Mouse (Mus musculus) megakaryocyte-erythroid progenitor cell, adult 5-6 weeks (primary cell): ENCODE measurements around the gene Psmd9. TPM values are rescaled to one million over a fixed set of nuclear protein-coding genes. Genes with fewer than 3 reads are reported as not detected.
A peak's percentile ranks its signal among the peaks of the same experiment; 100 is the strongest.

Experiments
- ATAC-seq: replicated peaks from 2 replicates; pipeline ENCODE4 v1.8.0; 2016; ENCODE audit warnings: mild to moderate bottlenecking, inconsistent platforms; ENCODE audit not compliant: severe bottlenecking, poor library complexity, low FRiP score, low TSS enrichment
- total RNA-seq, 2 experiments: library from RNA; stranded (forward) in 1 of 2; stranded (reverse) in 1 of 2; fragments of 200-1000, 215-1000 nt in 1 of 2; fragments of >200 nt in 1 of 2; fragmentation: Nextera tagmentation in 1 of 2; gene quantifications; 2 replicates each; pipeline ENCODE4 v1.2.3; 2014 to 2017

The Psmd9 gene
- total RNA-seq, 2 experiments from 2014 or later, result 36.0 to 96.1 TPM

DNA sequence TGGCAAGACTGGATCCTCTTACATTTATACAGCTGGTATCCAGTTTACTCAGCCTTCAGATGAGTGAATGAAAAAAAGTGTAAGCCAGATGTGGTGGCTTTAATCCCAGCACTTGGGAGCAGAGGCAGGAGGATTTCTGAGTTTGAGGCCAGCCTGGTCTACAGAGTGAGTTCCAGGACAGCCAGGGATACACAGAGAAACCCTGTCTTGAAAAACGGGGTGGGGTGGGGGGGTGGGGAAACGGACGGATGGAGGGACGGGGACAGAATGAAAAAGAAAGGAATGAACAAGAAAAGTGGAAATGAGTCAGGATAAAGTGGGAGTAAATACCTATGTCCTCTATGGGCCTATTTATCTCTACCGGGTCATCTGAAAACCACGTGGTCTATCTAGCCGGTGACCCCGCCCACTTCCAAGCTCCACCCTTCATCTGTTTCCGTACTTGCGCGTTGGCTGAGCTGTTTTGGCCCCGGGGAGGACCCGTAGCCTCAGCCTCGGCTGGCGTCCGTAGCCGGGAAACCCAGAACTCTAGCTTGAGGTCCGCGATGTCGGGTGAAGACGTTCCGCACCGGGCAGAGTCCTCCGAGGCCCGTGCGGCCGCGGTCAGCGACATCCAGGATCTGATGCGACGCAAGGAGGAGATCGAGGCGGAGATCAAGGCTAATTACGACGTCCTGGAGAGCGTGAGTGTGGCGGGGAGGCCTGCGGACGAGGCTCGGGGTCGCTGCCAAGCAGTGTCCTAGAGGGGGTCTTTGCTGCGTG lies 58.7 kb downstream of the Psmd9 start:
- ATAC-seq, result peak; percentile 82

GRCm38 (mm10) chr5:123228524-123228922 lies 59.3 kb downstream of the Psmd9 start:
- ATAC-seq, result no peak

DNA sequence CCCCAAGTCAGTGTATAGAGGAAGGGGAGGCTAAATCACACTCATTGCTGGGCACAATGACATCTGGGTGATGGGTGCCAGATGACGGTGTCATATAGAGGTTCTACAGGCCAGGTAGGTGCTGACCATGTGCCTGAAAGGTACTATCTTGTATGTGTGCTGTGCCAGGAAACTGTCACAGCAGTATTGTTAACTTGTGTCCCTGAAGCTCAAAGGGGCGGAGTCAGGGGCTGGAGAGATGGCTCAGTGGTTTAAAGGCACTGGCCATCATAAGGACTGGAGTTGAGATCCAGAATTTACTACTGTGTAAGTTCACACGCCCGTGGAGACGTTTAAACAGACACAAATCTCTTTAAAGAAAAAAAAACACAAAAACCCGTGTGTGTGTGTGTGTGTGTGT lies 60.1 kb downstream of the Psmd9 start:
- ATAC-seq, result peak; percentile 46; the same call in 1 of the 2 replicates

GRCm38 (mm10) chr5:123232180-123232579 lies 63.0 kb downstream of the Psmd9 start:
- no peak for ATAC-seq

- peak; percentile 85 for ATAC-seq
Measured at GRCm38 (mm10) chr5:123235731-123236130, 66.5 kb downstream of the Psmd9 start.

- ATAC-seq, result no peak
Measured at GRCm38 (mm10) chr5:123236426-123236825, 67.2 kb downstream of the Psmd9 start.

DNA sequence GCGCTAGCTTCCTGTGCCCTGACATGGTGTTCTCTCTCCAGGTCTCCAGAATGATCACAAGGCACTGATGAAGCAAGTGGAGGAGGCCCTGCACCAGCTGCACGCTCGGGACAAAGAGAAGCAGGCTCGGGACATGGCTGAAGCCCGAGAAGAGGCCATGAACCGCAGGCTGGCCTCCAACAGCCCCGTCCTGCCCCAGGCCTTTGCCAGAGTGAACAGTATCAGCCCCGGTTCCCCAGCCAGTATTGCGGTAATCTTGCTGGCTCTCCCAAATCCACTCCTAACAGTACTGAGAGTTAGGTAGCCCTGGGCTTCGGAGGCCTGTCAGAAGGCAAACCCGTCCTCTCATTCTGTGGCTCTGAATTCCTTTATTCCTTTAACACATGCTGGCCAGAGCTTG lies 70.3 kb downstream of the Psmd9 start:
- ATAC-seq, result no peak

DNA sequence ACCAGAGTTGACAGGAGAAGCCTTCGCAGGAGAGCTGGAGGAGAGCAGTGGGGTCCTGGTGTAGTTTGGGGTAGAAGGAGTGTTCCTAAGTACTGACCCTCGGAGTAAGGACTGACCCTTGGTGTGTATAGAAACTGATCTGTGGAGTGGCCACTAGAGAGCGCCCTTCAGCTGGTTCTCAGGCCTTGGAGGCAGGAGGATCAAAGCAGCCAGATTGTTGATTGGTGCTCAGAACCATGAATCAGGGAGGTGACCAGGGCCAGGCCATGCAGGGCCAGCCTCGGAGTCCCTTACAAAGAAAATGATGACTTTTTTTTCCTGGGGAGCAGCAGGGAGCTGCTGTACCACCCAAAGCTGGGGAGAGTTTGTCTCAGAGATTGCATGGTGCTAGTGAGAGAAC lies 76.3 kb downstream of the Psmd9 start:
- 0 out of 2 replicates have a peak, but pooled peaks have one; percentile 36 for ATAC-seq

- ATAC-seq, result no peak
Measured at GRCm38 (mm10) chr5:123251390-123251789, 82.2 kb downstream of the Psmd9 start.

DNA sequence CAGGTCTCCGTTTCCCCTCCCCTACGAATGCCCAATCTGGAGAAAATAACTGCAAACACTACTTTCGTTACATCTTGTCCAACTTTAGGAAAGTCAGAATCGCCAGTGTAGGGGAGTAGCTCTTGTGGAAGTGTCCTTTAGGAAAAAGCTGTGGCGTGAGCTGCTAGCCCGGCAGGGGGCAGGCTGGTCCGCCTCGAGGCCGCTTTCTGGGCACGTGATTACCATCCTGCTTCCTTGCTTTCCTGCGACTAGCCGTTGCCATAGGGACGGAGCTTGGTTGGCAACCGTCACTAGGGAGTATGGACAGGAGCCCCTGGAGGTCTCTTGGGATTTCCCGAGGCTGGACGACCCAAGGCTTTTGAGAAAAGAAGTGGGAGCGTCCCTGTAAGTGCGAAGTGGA lies 82.6 kb downstream of the Psmd9 start, which contains the start of gene Wdr66:
Gene Wdr66 (plus strand): TSS at position 269 of the 400 bp plus-strand sequence.
- ATAC-seq, result peak; percentile 75

DNA sequence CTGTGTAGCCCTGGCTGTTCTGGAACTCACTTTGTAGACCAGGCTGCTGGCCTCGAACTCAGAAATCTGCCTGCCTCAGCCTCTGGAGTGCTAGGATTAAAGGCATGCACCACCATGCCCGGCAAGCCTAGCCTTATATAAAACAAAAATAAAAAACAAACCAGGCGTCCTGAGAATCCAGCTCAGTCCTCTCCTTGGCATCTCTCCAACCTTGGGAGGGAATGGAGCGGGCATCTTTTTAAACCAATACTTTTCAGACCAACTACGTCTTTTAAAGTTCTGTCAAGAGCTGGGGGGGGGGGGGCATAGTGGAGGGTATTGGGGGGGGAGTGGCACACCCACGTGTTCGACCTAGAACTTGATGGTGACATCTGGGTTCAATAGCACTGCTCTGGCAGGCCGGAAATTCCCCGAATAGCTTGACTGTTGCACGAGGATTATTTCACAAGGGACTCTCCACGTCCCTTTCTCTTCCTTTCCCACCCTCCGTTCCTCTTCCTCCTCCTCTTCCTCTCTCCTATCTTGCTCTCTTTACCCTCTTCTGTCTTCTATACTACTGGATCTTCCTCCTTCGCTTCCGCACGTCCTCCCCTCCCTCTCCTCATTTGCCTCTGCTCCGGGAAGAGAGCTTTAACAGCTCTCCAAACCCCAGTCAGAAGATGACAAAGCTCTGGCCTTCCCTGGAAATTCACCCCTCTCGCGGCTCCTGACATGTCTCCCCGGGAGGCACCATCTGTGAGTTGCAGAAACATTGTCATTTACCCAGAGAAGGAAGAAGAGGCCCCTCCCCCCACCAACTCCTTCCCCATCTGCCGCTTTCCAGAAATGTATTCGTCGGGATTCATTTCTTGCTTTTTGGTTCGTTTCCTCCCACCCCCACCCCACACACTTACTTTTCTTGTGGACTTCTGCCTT lies 87.9 kb downstream of the Psmd9 start:
- no peak for ATAC-seq

GRCm38 (mm10) chr5:123258990-123259389 lies 89.8 kb downstream of the Psmd9 start:
- ATAC-seq, result peak; percentile 50; the same call in 1 of the 2 replicates

DNA sequence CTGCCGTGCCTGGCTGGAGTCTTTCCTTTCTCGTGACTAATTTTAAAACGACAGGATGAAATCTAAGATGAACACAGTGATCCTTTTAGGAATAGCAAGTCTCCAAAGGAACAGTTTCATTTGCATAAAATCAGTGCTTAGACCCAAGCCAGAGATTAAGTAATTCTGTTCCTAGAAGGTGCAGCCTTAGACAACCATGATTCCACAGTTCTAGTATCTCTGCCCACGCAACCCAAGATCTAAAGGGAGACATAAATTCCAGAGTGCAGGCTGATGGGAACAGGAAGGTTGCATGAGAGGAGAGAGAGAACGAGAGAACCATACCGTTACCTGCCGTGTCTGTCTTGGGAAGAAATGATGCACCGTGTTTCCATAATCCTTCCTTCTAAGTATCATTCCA lies 91.5 kb downstream of the Psmd9 start:
- ATAC-seq, result no peak

DNA sequence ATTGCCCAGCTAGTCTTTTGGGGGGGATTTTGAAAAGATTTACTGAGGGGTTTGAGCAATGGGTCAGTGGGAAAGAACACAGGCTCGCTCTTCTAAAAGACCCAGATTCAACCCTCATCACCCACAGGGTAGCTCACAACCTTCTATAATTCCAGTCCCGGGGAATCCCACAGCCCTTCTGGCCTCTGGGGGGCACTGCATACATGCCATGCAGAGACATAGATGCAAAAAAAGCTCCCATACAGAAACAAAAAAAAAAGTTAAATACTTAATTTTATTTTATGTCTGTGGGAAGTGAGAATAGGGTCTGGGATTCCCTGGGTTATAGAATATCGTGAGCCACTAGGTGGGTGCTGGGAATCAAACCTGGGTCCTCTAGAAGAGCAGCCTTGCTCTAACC lies 97.7 kb downstream of the Psmd9 start:
- ATAC-seq, result no peak

DNA sequence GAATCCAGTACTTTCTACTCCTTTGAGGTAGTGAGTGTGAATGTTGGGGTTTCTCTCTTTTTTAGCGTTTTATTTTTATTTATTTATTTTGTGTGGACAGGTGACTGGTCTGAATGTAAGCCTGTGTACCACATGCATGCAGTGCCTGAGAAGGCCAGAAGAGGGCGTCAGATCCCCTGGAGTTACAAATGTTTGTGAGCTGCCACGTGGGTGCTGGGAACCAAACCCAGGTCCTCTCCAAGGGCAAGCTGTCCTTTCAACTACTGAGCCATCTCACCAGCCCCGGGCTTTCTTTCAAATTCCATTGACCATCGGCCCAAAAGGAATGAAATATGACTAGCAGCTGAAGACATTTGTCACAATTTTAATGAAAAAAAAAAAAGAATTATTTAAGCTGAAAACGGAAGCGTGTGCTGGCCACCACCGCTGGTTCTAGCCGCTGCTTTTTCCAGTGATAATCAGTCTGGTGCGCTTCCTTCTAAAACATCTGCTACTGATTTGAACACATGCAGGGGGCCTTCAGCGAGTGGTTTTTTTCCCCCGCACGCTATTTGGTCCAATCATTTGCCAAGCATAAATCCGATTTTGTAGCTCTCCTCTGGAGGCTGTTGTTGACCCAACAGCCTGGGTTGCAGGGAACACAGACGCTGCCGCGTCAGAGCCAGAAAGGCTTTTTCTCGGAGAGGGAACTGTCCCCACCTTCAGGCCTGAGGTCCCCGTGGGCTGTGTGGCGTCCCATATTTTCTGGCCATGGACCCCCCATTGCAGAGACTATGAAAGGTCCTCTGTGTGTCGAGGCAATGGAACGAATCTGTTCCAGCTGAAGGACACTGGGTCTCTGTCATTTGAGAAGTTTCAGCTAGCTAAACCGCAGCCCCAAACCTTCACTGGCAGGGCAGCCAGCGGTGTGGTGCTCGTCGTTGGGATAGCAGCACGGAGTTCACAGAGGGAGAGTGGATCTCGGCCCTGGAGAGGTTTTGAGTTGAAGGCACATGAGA lies 99.6 kb downstream of the Psmd9 start:
- no peak for ATAC-seq

GRCm38 (mm10) chr5:123270917-123271316 lies 101.7 kb downstream of the Psmd9 start:
- no peak for ATAC-seq

GRCm38 (mm10) chr5:123272927-123273326 lies 103.7 kb downstream of the Psmd9 start:
- ATAC-seq, result no peak

DNA sequence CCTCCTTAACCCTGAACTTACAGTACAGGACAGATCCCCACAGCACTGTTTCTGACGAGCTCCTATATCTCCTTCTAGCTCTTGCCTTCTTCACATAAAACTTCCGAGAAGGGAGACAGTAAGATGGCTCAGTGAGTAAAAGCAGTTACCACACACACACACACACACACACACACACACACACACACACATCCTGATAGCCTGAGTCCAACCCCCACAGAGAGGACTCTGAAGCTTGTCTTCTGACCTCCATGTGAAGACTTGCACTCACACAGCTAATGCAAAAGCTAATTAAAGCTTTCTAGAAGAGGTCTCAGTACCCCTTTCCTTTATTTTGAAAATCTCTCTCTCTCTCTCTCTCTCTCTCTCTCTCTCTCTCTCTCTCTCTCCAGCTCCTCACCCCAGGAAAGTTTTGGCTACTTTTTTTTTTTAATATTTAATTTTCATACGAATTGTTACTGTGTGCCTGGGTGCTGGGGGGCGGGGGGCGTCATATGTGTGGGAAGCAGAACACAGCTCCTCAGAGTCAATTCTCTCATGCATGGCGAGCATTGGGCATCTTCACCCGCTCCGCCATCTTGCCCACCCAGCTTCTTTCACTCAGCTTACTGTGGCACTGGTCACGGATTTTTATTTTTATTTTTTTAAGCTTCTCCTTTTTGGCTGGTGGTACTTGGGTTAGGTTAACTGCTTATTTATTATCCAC lies 107.6 kb downstream of the Psmd9 start:
- ATAC-seq, result no peak

DNA sequence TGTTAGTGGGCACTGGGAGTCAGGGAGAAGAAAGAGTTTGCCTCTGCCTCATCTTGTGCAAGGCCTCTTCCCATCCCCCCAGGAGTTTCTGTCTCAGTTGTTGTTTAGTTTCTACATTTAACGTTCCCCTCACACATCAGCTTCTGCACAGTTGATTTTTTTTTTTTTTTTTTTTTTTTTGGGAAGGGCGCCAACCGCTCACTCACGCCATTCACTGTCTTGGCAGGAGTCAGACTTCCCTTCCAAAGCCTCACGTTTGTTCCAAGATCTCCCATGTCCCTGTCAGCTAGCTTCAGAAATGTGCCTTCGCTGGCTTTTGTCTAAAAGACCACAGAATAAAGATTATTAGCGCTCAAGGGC lies 108.1 kb downstream of the Psmd9 start:
- no peak for ATAC-seq
